Mouse (Mus musculus): Measurements from ENCODE around the gene Tcl1b5. TPM values are rescaled to one million over a fixed set of nuclear protein-coding genes. Genes with fewer than 3 reads are reported as not detected.

Tcl1b5 gene
- total and polyA plus RNA-seq, 3 experiments = not detected

GRCm38 (mm10) chr12:105209231-105209630 is 33.1 kb downstream of the Tcl1b5 start:
- no peak for DNase-seq

- no peak for DNase-seq
Observed at GRCm38 (mm10) chr12:105217101-105217760, 41.1 kb downstream of the Tcl1b5 start.

- DNase-seq = no peak
Observed at GRCm38 (mm10) chr12:105222601-105223319, 46.6 kb downstream of the Tcl1b5 start, which contains the start of gene Tcl1. Gene Tcl1, minus strand, starts transcription at chr12:105222793.

GRCm38 (mm10) chr12:105224621-105225320 is 48.6 kb downstream of the Tcl1b5 start:
- no peak for DNase-seq

Other genes starting within 250 kb of the Tcl1b5 start
- gene Syne3, start 166.5 kb upstream of the Tcl1b5 start, total RNA-seq (2021) = 10 to 100 TPM in 1 of 2 experiments, 1 to 10 TPM in 1; 9.1 to 16.1 TPM
- 4.3 and 4.5 TPM in 2 replicates for gene Syne3, start 166.5 kb upstream of the Tcl1b5 start, polyA plus RNA-seq (2012; rRNA removed)
- 100 to 1,000 TPM; 161 to 186 TPM for gene Glrx5, start 143.7 kb upstream of the Tcl1b5 start, total RNA-seq (2021)
- 218 and 257 TPM in 2 replicates for gene Glrx5, start 143.7 kb upstream of the Tcl1b5 start, polyA plus RNA-seq (2012; rRNA removed)
- gene Tcl1b2, start 30.3 kb upstream of the Tcl1b5 start, total RNA-seq (2021) = not detected
- not detected in 2 replicates for gene Tcl1b2, start 30.3 kb upstream of the Tcl1b5 start, polyA plus RNA-seq (2012; rRNA removed)
- not detected for gene Tcl1b1, start 16.7 kb upstream of the Tcl1b5 start, total RNA-seq (2021)
- not detected in 2 replicates for gene Tcl1b1, start 16.7 kb upstream of the Tcl1b5 start, polyA plus RNA-seq (2012; rRNA removed)
- not detected for gene Tcl1b3, start 14.7 kb downstream of the Tcl1b5 start, total RNA-seq (2021)
- gene Tcl1b3, start 14.7 kb downstream of the Tcl1b5 start, polyA plus RNA-seq (2012; rRNA removed) = not detected in 2 replicates
- gene Tcl1b4, start 25.6 kb downstream of the Tcl1b5 start, total RNA-seq (2021) = not detected
- gene Tcl1b4, start 25.6 kb downstream of the Tcl1b5 start, polyA plus RNA-seq (2012; rRNA removed) = not detected in 2 replicates
- gene Tcl1, start 46.4 kb downstream of the Tcl1b5 start, total RNA-seq (2021) = under 1 TPM in 1 of 2 experiments, not detected in 1; 0.45 TPM
- not detected in 2 replicates for gene Tcl1, start 46.4 kb downstream of the Tcl1b5 start, polyA plus RNA-seq (2012; rRNA removed)
- under 1 TPM; 0.32 to 0.41 TPM for gene Tunar, start 157.5 kb downstream of the Tcl1b5 start, total RNA-seq (2021)
- 0.36 and 0.54 TPM in 2 replicates for gene Tunar, start 157.5 kb downstream of the Tcl1b5 start, polyA plus RNA-seq (2012; rRNA removed)

Measured in adrenal gland, adult 2 months (tissue).